Mouse (Mus musculus): ENCODE measurements around the gene Mapt. TPM values are rescaled to one million over a fixed set of nuclear protein-coding genes. Genes with fewer than 3 reads are reported as not detected.

The Mapt gene
- polyA plus RNA-seq, 1 experiment from 2014 or later: 0.98 TPM

GRCm38 (mm10) chr11:104331208-104331607 is 100.0 kb downstream of the Mapt start:
- H3K4me2 ChIP-seq: no peak overlapping the region
- no peaks in the 10 kb centered on the region for H3K27me3 ChIP-seq (replicated peaks)
- peaks cover 46% of the 10 kb centered on the region for H3K36me3 ChIP-seq
- H3K4me1 ChIP-seq (replicated peaks): peaks cover 10% of the 10 kb centered on the region
- no peaks in the 10 kb centered on the region for H3K9me3 ChIP-seq (replicated peaks)
- H3K4me3 ChIP-seq: no peak overlapping the region
- 83% methylated on average over 3 of the region's 3 CpGs for WGBS
- H3K9ac ChIP-seq: no peak overlapping the region
- no peak for ATAC-seq (ENCODE audit: insufficient number of reproducible peaks, low FRiP score)
- 0 out of 2 replicates have a peak overlapping the region, but pooled peaks have one; percentile 18 for H3K27ac ChIP-seq (ENCODE audit: poor library complexity, severe bottlenecking)

GRCm38 (mm10) chr11:104332105-104332504 is 100.9 kb downstream of the Mapt start:
- H3K27me3 ChIP-seq (replicated peaks): no peaks in the 10 kb centered on the region
- peaks cover 52% of the 10 kb centered on the region for H3K36me3 ChIP-seq
- no peak overlapping the region for H3K27ac ChIP-seq (ENCODE audit: poor library complexity, severe bottlenecking)
- H3K4me3 ChIP-seq: no peak overlapping the region
- peaks cover 10% of the 10 kb centered on the region for H3K4me1 ChIP-seq (replicated peaks)
- no peaks in the 10 kb centered on the region for H3K9me3 ChIP-seq (replicated peaks)
- no peak overlapping the region for H3K4me2 ChIP-seq
- H3K9ac ChIP-seq: no peak overlapping the region
- WGBS: 89% methylated on average over 5 of the region's 5 CpGs
- no peak for ATAC-seq (ENCODE audit: insufficient number of reproducible peaks, low FRiP score)

GRCm38 (mm10) chr11:104334115-104334514 is 102.9 kb downstream of the Mapt start:
- 26% methylated on average over 5 of the region's 5 CpGs for WGBS
- H3K4me3 ChIP-seq: no peak overlapping the region
- H3K9me3 ChIP-seq (replicated peaks): no peaks in the 10 kb centered on the region
- peaks cover 7% of the 10 kb centered on the region for H3K4me1 ChIP-seq (replicated peaks)
- no peak overlapping the region for H3K9ac ChIP-seq
- peak; percentile 35; the same call in 1 of the 2 replicates for ATAC-seq (ENCODE audit: insufficient number of reproducible peaks, low FRiP score)
- H3K27me3 ChIP-seq (replicated peaks): no peaks in the 10 kb centered on the region
- H3K36me3 ChIP-seq: peaks cover 72% of the 10 kb centered on the region
- H3K4me2 ChIP-seq: no peak overlapping the region
- H3K27ac ChIP-seq (ENCODE audit: poor library complexity, severe bottlenecking): peak overlapping the region; percentile 22; the same call in 1 of the 2 replicates

GRCm38 (mm10) chr11:104334946-104335345 is 103.8 kb downstream of the Mapt start:
- no peaks in the 10 kb centered on the region for H3K27me3 ChIP-seq (replicated peaks)
- H3K9ac ChIP-seq: no peak overlapping the region
- no peak overlapping the region for H3K4me3 ChIP-seq
- no peaks in the 10 kb centered on the region for H3K9me3 ChIP-seq (replicated peaks)
- ATAC-seq (ENCODE audit: insufficient number of reproducible peaks, low FRiP score): no peak
- peaks cover 7% of the 10 kb centered on the region for H3K4me1 ChIP-seq (replicated peaks)
- 88% methylated on average over 13 of the region's 13 CpGs for WGBS
- H3K36me3 ChIP-seq: peaks cover 80% of the 10 kb centered on the region
- no peak overlapping the region for H3K4me2 ChIP-seq
- H3K27ac ChIP-seq (ENCODE audit: poor library complexity, severe bottlenecking): no peak overlapping the region

GRCm38 (mm10) chr11:104346931-104347330 is 115.7 kb downstream of the Mapt start:
- H3K4me2 ChIP-seq: no peak overlapping the region
- no peak overlapping the region for H3K27ac ChIP-seq (ENCODE audit: poor library complexity, severe bottlenecking)
- H3K4me3 ChIP-seq: no peak overlapping the region
- ATAC-seq (ENCODE audit: insufficient number of reproducible peaks, low FRiP score): no peak
- 66% methylated on average over 3 of the region's 3 CpGs for WGBS
- H3K9ac ChIP-seq: no peak overlapping the region
- peaks cover 73% of the 10 kb centered on the region for H3K36me3 ChIP-seq
- peaks cover 5% of the 10 kb centered on the region for H3K4me1 ChIP-seq (replicated peaks)
- H3K27me3 ChIP-seq (replicated peaks): no peaks in the 10 kb centered on the region
- no peaks in the 10 kb centered on the region for H3K9me3 ChIP-seq (replicated peaks)

GRCm38 (mm10) chr11:104361790-104362189 is 130.6 kb downstream of the Mapt start:
- no peak for ATAC-seq (ENCODE audit: insufficient number of reproducible peaks, low FRiP score)
- Histone ChIP-seq H3K4me1 (replicated peaks) (0 out of 2 replicates have a peak, but pooled peaks cover 6% of the 10 kb centered on the region), H3K4me3 (no peak overlapping the region), H3K4me2 (no peak overlapping the region), H3K9me3 (replicated peaks) (no peaks in the 10 kb centered on the region), H3K27ac (ENCODE audit: poor library complexity, severe bottlenecking) (no peak overlapping the region), H3K36me3 (peaks cover 12% of the 10 kb centered on the region), H3K27me3 (replicated peaks) (no peaks in the 10 kb centered on the region), H3K9ac (no peak overlapping the region)
- 72% methylated on average over 2 of the region's 2 CpGs for WGBS

GRCm38 (mm10) chr11:104362704-104363103 is 131.5 kb downstream of the Mapt start:
- no peak overlapping the region for H3K27ac ChIP-seq (ENCODE audit: poor library complexity, severe bottlenecking)
- H3K9me3 ChIP-seq (replicated peaks): no peaks in the 10 kb centered on the region
- H3K4me2 ChIP-seq: no peak overlapping the region
- H3K4me1 ChIP-seq (replicated peaks): 0 out of 2 replicates have a peak, but pooled peaks cover 6% of the 10 kb centered on the region
- no peak overlapping the region for H3K9ac ChIP-seq
- no peaks in the 10 kb centered on the region for H3K27me3 ChIP-seq (replicated peaks)
- ATAC-seq (ENCODE audit: insufficient number of reproducible peaks, low FRiP score): no peak
- H3K4me3 ChIP-seq: no peak overlapping the region
- H3K36me3 ChIP-seq: peaks cover 7% of the 10 kb centered on the region
- 84% methylated on average over 1 of the region's 1 CpGs for WGBS

- ATAC-seq (ENCODE audit: insufficient number of reproducible peaks, low FRiP score): 0 out of 2 replicates have a peak, but pooled peaks have one; percentile 25
- Histone ChIP-seq H3K4me2 (no peak overlapping the region), H3K4me3 (no peak overlapping the region), H3K9me3 (replicated peaks) (no peaks in the 10 kb centered on the region), H3K27ac (ENCODE audit: poor library complexity, severe bottlenecking) (peak overlapping the region; percentile 60), H3K36me3 (peaks cover 18% of the 10 kb centered on the region), H3K9ac (no peak overlapping the region), H3K27me3 (replicated peaks) (no peaks in the 10 kb centered on the region), H3K4me1 (replicated peaks) (0 out of 2 replicates have a peak, but pooled peaks cover 6% of the 10 kb centered on the region)
- WGBS: 63% methylated on average over 2 of the region's 2 CpGs
Measured at GRCm38 (mm10) chr11:104363823-104364600, 132.8 kb downstream of the Mapt start.

GRCm38 (mm10) chr11:104367486-104368190 is 136.4 kb downstream of the Mapt start:
- no peak overlapping the region for H3K27ac ChIP-seq (ENCODE audit: poor library complexity, severe bottlenecking)
- no peak overlapping the region for H3K9ac ChIP-seq
- H3K27me3 ChIP-seq (replicated peaks): no peaks in the 10 kb centered on the region
- no peak overlapping the region for H3K4me3 ChIP-seq
- 89% methylated on average over 5 of the region's 5 CpGs for WGBS
- no peak overlapping the region for H3K4me2 ChIP-seq
- H3K36me3 ChIP-seq: peaks cover 20% of the 10 kb centered on the region
- H3K9me3 ChIP-seq (replicated peaks): no peaks in the 10 kb centered on the region
- ATAC-seq (ENCODE audit: insufficient number of reproducible peaks, low FRiP score): no peak
- 0 out of 2 replicates have a peak, but pooled peaks cover 6% of the 10 kb centered on the region for H3K4me1 ChIP-seq (replicated peaks)

GRCm38 (mm10) chr11:104376291-104376690 is 145.1 kb downstream of the Mapt start:
- Histone ChIP-seq H3K4me1 (replicated peaks) (no peaks in the 10 kb centered on the region), H3K27ac (ENCODE audit: poor library complexity, severe bottlenecking) (no peak overlapping the region), H3K36me3 (peaks cover 25% of the 10 kb centered on the region), H3K9me3 (replicated peaks) (no peaks in the 10 kb centered on the region), H3K9ac (no peak overlapping the region), H3K4me2 (no peak overlapping the region), H3K27me3 (replicated peaks) (no peaks in the 10 kb centered on the region), H3K4me3 (no peak overlapping the region)
- WGBS: 96% methylated on average over 3 of the region's 3 CpGs
- no peak for ATAC-seq (ENCODE audit: insufficient number of reproducible peaks, low FRiP score)

- Histone ChIP-seq H3K4me2 (no peak overlapping the region), H3K9ac (no peak overlapping the region), H3K36me3 (peaks cover 9% of the 10 kb centered on the region), H3K27me3 (replicated peaks) (no peaks in the 10 kb centered on the region), H3K4me1 (replicated peaks) (no peaks in the 10 kb centered on the region), H3K9me3 (replicated peaks) (no peaks in the 10 kb centered on the region), H3K27ac (ENCODE audit: poor library complexity, severe bottlenecking) (no peak overlapping the region), H3K4me3 (no peak overlapping the region)
- 78% methylated on average over 1 of the region's 1 CpGs for WGBS
- no peak for ATAC-seq (ENCODE audit: insufficient number of reproducible peaks, low FRiP score)
Measured at GRCm38 (mm10) chr11:104379635-104380034, 148.4 kb downstream of the Mapt start.

Data from heart, embryonic 12.5 days (tissue).